Comparison of ENCODE assay signal across 11 mouse cellular contexts in genomic region chrX:105124903-105125302, GRCm38 (mm10). TPM values are rescaled to one million over a fixed set of nuclear protein-coding genes. Genes with fewer than 3 reads are reported as not detected.
DNase-seq lines count a peak whose midpoint lies in the region; ATAC-seq and TF ChIP-seq lines count a peak whose summit lies in the region.
"Had no signal": no experiment of that assay in that cellular context is flagged by ENCODE, and none has a peak within 500 bp of the region (broad histone marks: within the 10 kb centered on the region; RNA-seq: fewer than 3 reads in every experiment).

No protein-coding gene starts in this region.

- no peak overlapping the region for H3K4me2 ChIP-seq in heart, postnatal 0 days (ENCODE audit: low read depth, low read length)
- H3K4me2 ChIP-seq in liver, postnatal 0 days (ENCODE audit: low read depth, low read length), result no peak overlapping the region
- no peak overlapping the region for H3K4me2 ChIP-seq in liver, embryonic 11.5 days
- no peak overlapping the region for H3K4me2 ChIP-seq in limb, embryonic 14.5 days (replicated peaks; ENCODE audit: low read depth, low read length, severe bottlenecking)
- H3K4me2 ChIP-seq: liver, embryonic 13.5 days; neural tube, embryonic 13.5 days had no signal

- DNase-seq in heart, postnatal 0 days (ENCODE audit: low spot score), result no peak
- no peak for DNase-seq in heart, postnatal 14 days
- no peak for DNase-seq in liver, postnatal 0 days
- DNase-seq in liver, embryonic 11.5 days (ENCODE audit: low spot score), result no peak
- peak; percentile 60 for DNase-seq in NIH3T3 (ENCODE audit: low read depth)
- DNase-seq in limb, embryonic 14.5 days (ENCODE audit: low spot score), result peak; percentile 33
- DNase-seq in urinary bladder, postnatal 25 days (ENCODE audit: low spot score), result no peak
- DNase-seq: liver, embryonic 13.5 days had no signal

- 0 out of 2 replicates have a peak, but pooled peaks cover 11% of the 10 kb centered on the region for H3K27me3 ChIP-seq in heart, postnatal 0 days (ENCODE audit: control insufficient read depth, insufficient read depth, low read length)
- 0 out of 2 replicates have a peak, but pooled peaks cover 4% of the 10 kb centered on the region for H3K27me3 ChIP-seq in liver, postnatal 0 days (ENCODE audit: insufficient read depth, low read length)
- H3K27me3 ChIP-seq in liver, embryonic 11.5 days (replicated peaks; ENCODE audit: control insufficient read depth, insufficient read depth, low read length), result peaks cover 22% of the 10 kb centered on the region
- H3K27me3 ChIP-seq in limb, embryonic 14.5 days (ENCODE audit: control insufficient read depth, insufficient read depth, low read length), result peaks cover 6% of the 10 kb centered on the region; the same call in 1 of the 2 replicates

- H3K27ac ChIP-seq in heart, postnatal 0 days (ENCODE audit: low read depth), result no peak overlapping the region
- no peak overlapping the region for H3K27ac ChIP-seq in liver, postnatal 0 days (ENCODE audit: low read depth)
- no peak overlapping the region for H3K27ac ChIP-seq in liver, embryonic 11.5 days (ENCODE audit: low read depth, low read length)
- no peak overlapping the region for H3K27ac ChIP-seq in limb, embryonic 14.5 days (replicated peaks; ENCODE audit: low read depth, low read length)
- H3K27ac ChIP-seq: liver, embryonic 13.5 days; neural tube, embryonic 13.5 days had no signal

- H3K9me3 ChIP-seq in heart, postnatal 0 days (replicated peaks; ENCODE audit: control insufficient read depth, low read length), result no peaks in the 10 kb centered on the region
- no peaks in the 10 kb centered on the region for H3K9me3 ChIP-seq in liver, postnatal 0 days (ENCODE audit: low read length)
- H3K9me3 ChIP-seq in liver, embryonic 11.5 days (ENCODE audit: control insufficient read depth, low read length), result no peaks in the 10 kb centered on the region
- H3K9me3 ChIP-seq in limb, embryonic 14.5 days (ENCODE audit: control insufficient read depth, low read length), result no peaks in the 10 kb centered on the region
- H3K9me3 ChIP-seq: G1E; liver, embryonic 13.5 days; neural tube, embryonic 13.5 days had no signal

- H3K4me1 ChIP-seq in heart, postnatal 0 days (ENCODE audit: control insufficient read depth, insufficient read depth), result no peaks in the 10 kb centered on the region
- H3K4me1 ChIP-seq in liver, postnatal 0 days (ENCODE audit: insufficient read depth), result no peaks in the 10 kb centered on the region
- no peaks in the 10 kb centered on the region for H3K4me1 ChIP-seq in liver, embryonic 11.5 days (replicated peaks; ENCODE audit: control insufficient read depth, insufficient read depth, low read length)
- H3K4me1 ChIP-seq in limb, embryonic 14.5 days (ENCODE audit: control insufficient read depth, insufficient read depth, low read length), result no peaks in the 10 kb centered on the region

- no peaks in the 10 kb centered on the region for H3K36me3 ChIP-seq in heart, postnatal 0 days (replicated peaks; ENCODE audit: control insufficient read depth, insufficient read depth, low read length)
- H3K36me3 ChIP-seq in liver, postnatal 0 days (replicated peaks; ENCODE audit: insufficient read depth, low read length), result no peaks in the 10 kb centered on the region
- H3K36me3 ChIP-seq in liver, embryonic 11.5 days (ENCODE audit: control insufficient read depth, insufficient read depth, low read length), result no peaks in the 10 kb centered on the region
- no peaks in the 10 kb centered on the region for H3K36me3 ChIP-seq in limb, embryonic 14.5 days (ENCODE audit: control insufficient read depth, insufficient read depth, low read length)
- H3K36me3 ChIP-seq: liver, embryonic 13.5 days had no signal

- TF ChIP-seq CTCF in heart, postnatal 0 days (IDR thresholded peaks at IDR 0.05; ENCODE audit: low read depth), result peak; percentile 23; the same call in 1 of the 2 replicates
- TF ChIP-seq CTCF in liver, postnatal 0 days (IDR thresholded peaks at IDR 0.05; ENCODE audit: low read depth), result peak; percentile 15; the same call in 1 of the 2 replicates

- no peak overlapping the region for H3K9ac ChIP-seq in heart, postnatal 0 days (replicated peaks; ENCODE audit: low read depth, low read length)
- no peak overlapping the region for H3K9ac ChIP-seq in liver, postnatal 0 days (replicated peaks)
- no peak overlapping the region for H3K9ac ChIP-seq in liver, embryonic 11.5 days (ENCODE audit: low read depth, low read length)
- no peak overlapping the region for H3K9ac ChIP-seq in limb, embryonic 14.5 days (ENCODE audit: low read depth, low read length, severe bottlenecking)
- H3K9ac ChIP-seq: liver, embryonic 13.5 days; neural tube, embryonic 13.5 days had no signal

- TF ChIP-seq EP300 in heart, postnatal 0 days (IDR thresholded peaks at IDR 0.05; ENCODE audit: low read depth), result no peak
- TF ChIP-seq EP300 in liver, postnatal 0 days (IDR thresholded peaks at IDR 0.05; ENCODE audit: low read depth), result no peak

- no peak overlapping the region for H3K4me3 ChIP-seq in heart, postnatal 0 days (ENCODE audit: low read depth, low read length)
- H3K4me3 ChIP-seq in liver, postnatal 0 days (ENCODE audit: low read depth, low read length), result no peak overlapping the region
- no peak overlapping the region for H3K4me3 ChIP-seq in liver, embryonic 11.5 days (ENCODE audit: low read depth, low read length)
- H3K4me3 ChIP-seq in limb, embryonic 14.5 days (replicated peaks; ENCODE audit: low read length), result no peak overlapping the region
- H3K4me3 ChIP-seq: liver, embryonic 13.5 days; neural tube, embryonic 13.5 days had no signal

- 15% methylated on average over 2 of the region's 3 CpGs for WGBS in heart, postnatal 0 days
- WGBS in liver, postnatal 0 days (ENCODE audit: insufficient replicate concordance), result 0% methylated on average over 2 of the region's 3 CpGs
- WGBS in liver, embryonic 11.5 days, result 23% methylated on average over 2 of the region's 3 CpGs
- WGBS in limb, embryonic 14.5 days, result 14% methylated on average over 2 of the region's 3 CpGs

- intact Hi-C loops in heart, postnatal 14 days (cut with DNase I), result no loop called here

- ATAC-seq in heart, postnatal 0 days (ENCODE audit: insufficient read depth, low read depth), result no peak
- no peak for ATAC-seq in liver, postnatal 0 days
- no peak for ATAC-seq in liver, embryonic 11.5 days (replicated peaks; ENCODE audit: low FRiP score)
- ATAC-seq in limb, embryonic 14.5 days (ENCODE audit: low FRiP score, low read depth), result no peak
- ATAC-seq in megakaryocyte, adult 5-6 weeks (ENCODE audit: poor library complexity, severe bottlenecking), result no peak

- TF ChIP-seq POLR2A in limb, embryonic 14.5 days (IDR thresholded peaks at IDR 0.05; ENCODE audit: borderline replicate concordance, extremely low read depth, insufficient read depth, insufficient read length), result no peak

RNA-seq across cellular contexts. Expression of gene Magee1, which starts 4.7 kb away (rescaled TPM):
- total RNA-seq in heart, postnatal 0 days (2014; rRNA removed; ENCODE audit: low replicate concordance), result 6.3 and 7.6 TPM in 2 replicates
- polyA plus RNA-seq in heart, postnatal 0 days (2015; fragmentation: Nextera tagmentation; extraction: Ambion mirVana), result 6.6 and 7.2 TPM in 2 replicates
- 1 to 10 TPM; 5.3 to 5.9 TPM for total RNA-seq in heart, postnatal 14 days (2021)
- 1.5 and 1.6 TPM in 2 replicates for polyA plus RNA-seq in liver, postnatal 0 days (2015; fragmentation: Nextera tagmentation; extraction: Ambion mirVana)
- 5.5 and 6.3 TPM in 2 replicates for polyA plus RNA-seq in liver, embryonic 11.5 days (2014; fragmentation: Nextera tagmentation; extraction: Ambion mirVana)
- polyA plus RNA-seq in limb, embryonic 14.5 days (2012; rRNA removed), result 19.3 and 23.9 TPM in 2 replicates
- polyA plus RNA-seq in limb, embryonic 14.5 days (2014; fragmentation: Nextera tagmentation; extraction: Ambion mirVana), result 15.3 and 18.2 TPM in 2 replicates
- 1.3 and 1.4 TPM in 2 replicates for total RNA-seq in megakaryocyte, adult 5-6 weeks (2015)
- total RNA-seq in megakaryocyte, adult 5-6 weeks (2017), result 0.95 and 2.4 TPM in 2 replicates

RNA-seq across cellular contexts. Expression of gene Pbdc1, which starts 45.3 kb away (rescaled TPM):
- 13.7 and 20.7 TPM in 2 replicates for total RNA-seq in heart, postnatal 0 days (2014; rRNA removed; ENCODE audit: low replicate concordance)
- 26.9 and 27.6 TPM in 2 replicates for polyA plus RNA-seq in heart, postnatal 0 days (2015; fragmentation: Nextera tagmentation; extraction: Ambion mirVana)
- total RNA-seq in heart, postnatal 14 days (2021), result 1 to 10 TPM; 7.1 to 7.3 TPM
- polyA plus RNA-seq in liver, postnatal 0 days (2015; fragmentation: Nextera tagmentation; extraction: Ambion mirVana), result 25.5 and 27.8 TPM in 2 replicates
- polyA plus RNA-seq in liver, embryonic 11.5 days (2014; fragmentation: Nextera tagmentation; extraction: Ambion mirVana), result 71.5 and 79.2 TPM in 2 replicates
- polyA plus RNA-seq in limb, embryonic 14.5 days (2012; rRNA removed), result 24.1 and 25.0 TPM in 2 replicates
- polyA plus RNA-seq in limb, embryonic 14.5 days (2014; fragmentation: Nextera tagmentation; extraction: Ambion mirVana), result 50.7 and 68.4 TPM in 2 replicates
- 25.5 and 28.2 TPM in 2 replicates for total RNA-seq in megakaryocyte, adult 5-6 weeks (2015)
- 29.4 and 34.5 TPM in 2 replicates for total RNA-seq in megakaryocyte, adult 5-6 weeks (2017)

Comparison
In these comparisons a context has a peak if more than half of its experiments do, and no peak if none do; other contexts are left out.
1. DNase-seq: peak in NIH3T3 (single experiment) and limb, embryonic 14.5 days (single experiment); none in heart, postnatal 0 days (single experiment), heart, postnatal 14 days (0 of 2), liver, postnatal 0 days (single experiment), liver, embryonic 11.5 days (single experiment) and urinary bladder, postnatal 25 days (single experiment).